Mouse (Mus musculus) small intestine, adult 2 months (tissue): Measurements from ENCODE around the gene Cic. TPM values are rescaled to one million over a fixed set of nuclear protein-coding genes. Genes with fewer than 3 reads are reported as not detected.

ENCODE experiments used
- H3K27ac ChIP-seq: fragments of 200-500 bp; 2 replicates; pipeline ENCODE4 v1.5.1; 2012; ENCODE audit warnings: low read depth, low read length, control low read depth, inconsistent platforms; ENCODE audit not compliant: insufficient read depth
- H3K27me3 ChIP-seq: fragments of 200-500 bp; 2 replicates; pipeline ENCODE4 v1.6.1; 2012; ENCODE audit warnings: mild to moderate bottlenecking, moderate library complexity, low read length, inconsistent platforms; ENCODE audit not compliant: control insufficient read depth, insufficient read depth
- H3K36me3 ChIP-seq: fragments of 200-500 bp; 2 replicates; pipeline ENCODE4 v1.6.1; 2012; ENCODE audit warnings: mild to moderate bottlenecking, low read length, control low read depth, inconsistent platforms; ENCODE audit not compliant: control insufficient read depth, insufficient read depth
- H3K4me1 ChIP-seq: fragments of 200-500 bp; 2 replicates; pipeline ENCODE4 v1.6.1; 2012; ENCODE audit warnings: low read length, inconsistent platforms, mixed read lengths; ENCODE audit not compliant: control insufficient read depth, insufficient read depth, insufficient read length
- H3K4me3 ChIP-seq: fragments of 200-500 bp; 2 replicates; pipeline ENCODE4 v1.5.1; 2012; ENCODE audit warnings: low read depth, mild to moderate bottlenecking, control low read depth, inconsistent platforms, low read length, moderate library complexity
- CTCF ChIP-seq: fragments of 200-500 bp; IDR thresholded peaks from 2 replicates; pipeline ENCODE4 v1.5.1; 2012; ENCODE audit warnings: low read depth, mild to moderate bottlenecking, control low read depth, inconsistent platforms, low read length, moderate library complexity, mixed read lengths; ENCODE audit not compliant: insufficient replicate concordance, insufficient read length; ENCODE audit errors: extremely low read depth
- POLR2A ChIP-seq: fragments of 200-500 bp; IDR thresholded peaks from 2 replicates; pipeline ENCODE4 v1.6.1; 2012; ENCODE audit warnings: low read depth, mild to moderate bottlenecking, control low read depth, inconsistent platforms, low read length, moderate library complexity
- WGBS: fragments of 180-500 bp; shearing (Covaris S2); methylation state at CpG from one replicate; pipeline ENCODE4 v1.1.7; 2018; 5-methylcytosine and 5-hydroxymethylcytosine counted together
- polyA plus RNA-seq: library from polyadenylated mRNA; depleted of rRNA; stranded (reverse); fragments of >200 nt; gene quantifications from 2 replicates; pipeline ENCODE4 v1.2.3, GENCODE M21; 2012

Cic gene
- polyA plus RNA-seq, 1 experiment, result 65.6 TPM

DNA sequence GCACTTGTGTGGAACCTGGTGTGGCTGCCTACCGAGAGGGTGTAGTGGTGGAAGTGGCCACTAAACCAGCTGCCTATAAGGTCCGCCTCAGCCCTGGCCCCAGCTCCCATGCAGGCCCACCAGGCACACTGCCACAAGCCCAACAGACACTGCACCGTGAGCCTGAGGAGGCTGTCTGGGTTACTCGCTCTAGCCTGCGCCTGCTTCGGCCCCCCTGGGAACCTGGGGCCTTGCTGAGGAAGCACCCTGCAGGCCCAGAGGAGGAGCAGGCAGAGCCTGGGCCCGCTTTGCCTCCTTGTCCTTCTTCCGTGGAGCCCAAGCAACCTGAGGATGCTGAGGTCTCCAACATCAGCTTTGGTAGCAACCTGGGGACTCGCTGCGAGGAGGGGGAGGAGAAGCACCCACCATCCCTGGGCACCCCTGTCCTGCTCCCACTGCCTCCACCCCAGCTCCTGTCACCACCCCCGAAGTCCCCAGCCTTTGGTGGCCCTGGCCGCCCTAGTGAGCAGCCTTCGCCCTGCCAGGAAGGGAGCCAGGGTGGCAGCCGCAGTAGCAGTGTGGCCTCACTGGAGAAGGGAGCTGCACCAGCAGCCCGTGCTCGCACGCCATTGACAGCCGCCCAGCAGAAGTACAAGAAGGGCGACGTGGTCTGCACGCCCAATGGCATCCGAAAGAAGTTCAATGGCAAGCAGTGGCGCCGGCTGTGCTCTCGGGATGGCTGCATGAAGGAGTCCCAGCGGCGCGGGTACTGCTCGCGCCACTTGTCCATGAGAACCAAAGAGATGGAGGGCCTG is 4.3 kb downstream of the Cic start:
- Histone ChIP-seq H3K36me3 (peaks cover 17% of the 10 kb centered on the region), H3K4me3 (no peak overlapping the region), H3K4me1 (peaks cover 23% of the 10 kb centered on the region), H3K27me3 (no peaks in the 10 kb centered on the region), H3K27ac (no peak overlapping the region)
- 96% methylated on average over 30 of the region's 30 CpGs for WGBS
- TF ChIP-seq CTCF (no peak), POLR2A (no peak)

DNA sequence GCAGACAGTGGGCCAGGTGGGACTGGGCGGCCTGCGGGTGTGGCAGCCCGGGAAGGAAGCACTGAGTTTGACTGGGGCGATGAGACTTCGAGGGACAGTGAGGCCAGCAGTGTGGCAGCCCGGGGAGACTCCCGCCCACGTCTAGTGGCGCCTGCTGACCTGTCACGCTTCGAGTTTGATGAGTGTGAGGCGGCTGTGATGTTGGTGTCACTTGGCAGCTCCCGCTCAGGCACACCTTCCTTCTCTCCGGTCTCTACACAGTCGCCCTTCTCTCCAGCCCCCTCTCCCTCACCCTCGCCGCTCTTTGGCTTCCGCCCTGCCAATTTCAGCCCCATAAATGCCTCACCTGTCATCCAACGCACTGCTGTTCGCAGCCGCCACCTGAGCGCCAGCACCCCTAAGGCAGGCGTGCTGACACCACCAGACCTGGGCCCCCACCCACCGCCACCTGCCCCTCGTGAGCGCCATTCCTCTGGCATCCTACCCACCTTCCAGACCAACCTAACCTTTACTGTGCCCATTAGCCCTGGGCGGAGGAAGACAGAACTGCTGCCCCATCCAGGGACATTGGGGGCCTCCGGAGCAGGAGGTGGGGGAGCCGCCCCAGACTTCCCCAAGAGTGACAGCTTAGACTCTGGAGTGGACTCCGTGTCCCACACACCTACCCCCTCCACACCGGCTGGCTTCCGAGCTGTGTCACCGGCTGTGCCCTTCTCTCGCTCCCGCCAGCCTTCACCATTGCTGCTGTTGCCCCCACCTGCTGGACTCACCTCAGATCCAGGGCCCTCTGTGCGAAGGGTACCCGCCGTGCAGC is 5.1 kb downstream of the Cic start:
- WGBS, result 91% methylated on average over 38 of the region's 38 CpGs
- peaks cover 24% of the 10 kb centered on the region for H3K4me1 ChIP-seq
- TF ChIP-seq CTCF (no peak), POLR2A (no peak)

DNA sequence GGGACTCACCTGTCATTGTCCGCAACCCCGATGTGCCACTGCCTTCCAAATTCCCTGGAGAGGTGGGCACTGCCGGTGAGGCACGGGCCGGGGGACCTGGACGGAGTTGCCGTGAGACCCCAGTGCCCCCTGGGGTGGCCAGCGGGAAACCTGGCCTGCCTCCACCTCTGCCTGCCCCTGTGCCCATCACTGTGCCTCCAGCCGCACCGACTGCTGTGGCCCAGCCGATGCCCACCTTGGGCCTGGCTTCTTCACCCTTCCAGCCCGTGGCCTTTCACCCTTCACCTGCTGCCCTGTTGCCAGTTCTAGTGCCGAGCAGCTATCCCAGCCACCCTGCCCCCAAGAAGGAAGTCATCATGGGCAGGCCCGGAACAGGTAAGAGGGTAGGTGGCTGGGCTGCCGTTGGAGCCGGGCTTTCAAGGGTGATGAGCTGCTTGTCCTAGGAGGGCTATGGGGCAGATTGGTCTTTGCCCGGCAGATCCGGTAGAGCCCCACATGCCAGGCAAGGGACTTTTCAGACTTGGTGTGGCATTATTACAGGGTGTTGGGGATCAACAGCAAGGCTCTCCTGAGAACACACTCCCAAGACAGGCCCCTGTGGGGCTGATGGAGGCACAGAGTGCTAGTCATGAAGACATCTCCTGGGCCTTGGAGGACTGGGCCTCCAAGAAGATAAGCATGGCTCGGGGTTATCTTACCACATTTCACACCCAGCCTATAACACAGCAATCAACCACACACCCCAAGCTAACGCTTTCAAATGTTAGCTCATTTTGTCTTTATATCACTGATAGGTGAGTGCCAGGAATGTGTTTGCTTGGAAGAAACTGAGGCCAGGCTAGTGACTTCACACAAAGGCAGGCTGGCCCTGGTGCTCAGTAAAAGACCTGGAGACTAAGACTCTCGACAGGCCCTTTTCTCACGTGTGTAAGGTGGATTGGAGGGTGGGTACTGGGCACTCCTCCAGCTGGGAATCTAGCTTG is 6.0 kb downstream of the Cic start:
- H3K27me3 ChIP-seq, result no peaks in the 10 kb centered on the region
- peaks cover 17% of the 10 kb centered on the region for H3K36me3 ChIP-seq
- no peak overlapping the region for H3K4me3 ChIP-seq
- H3K27ac ChIP-seq, result no peak overlapping the region
- no peak for TF ChIP-seq CTCF
- no peak for TF ChIP-seq POLR2A
- 81% methylated on average over 22 of the region's 22 CpGs for whole genome bisulfite sequencing
- H3K4me1 ChIP-seq, result peaks cover 25% of the 10 kb centered on the region

More for the DNA sequence above, 5.1 kb downstream of the Cic start:
- Histone ChIP-seq H3K4me3 (no peak overlapping the region), H3K27ac (no peak overlapping the region), H3K27me3 (no peaks in the 10 kb centered on the region), H3K36me3 (peaks cover 17% of the 10 kb centered on the region)

DNA sequence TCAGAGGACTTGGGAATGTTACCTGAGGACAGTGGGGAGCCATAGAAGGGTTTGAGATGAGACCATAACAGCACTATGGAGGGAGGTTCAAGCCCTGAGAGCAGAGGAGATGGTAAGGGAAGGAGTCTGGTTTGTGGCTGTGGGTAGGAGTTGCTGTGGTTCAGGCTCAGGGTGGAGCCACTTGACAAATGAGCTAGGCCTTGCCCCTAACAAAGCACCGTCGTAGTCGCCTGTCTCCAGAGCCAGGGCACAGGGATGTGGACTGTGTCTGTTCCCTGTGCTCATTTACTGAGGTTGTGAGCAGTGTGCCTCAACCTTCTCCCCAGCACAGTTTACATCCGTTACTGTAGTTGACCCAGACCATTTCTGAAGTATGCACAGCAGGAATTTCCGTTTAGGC is 7.1 kb downstream of the Cic start:
- WGBS, result 67% methylated on average over 5 of the region's 5 CpGs
- Histone ChIP-seq H3K27ac (no peak overlapping the region), H3K4me3 (no peak overlapping the region), H3K4me1 (peaks cover 27% of the 10 kb centered on the region), H3K36me3 (peaks cover 17% of the 10 kb centered on the region), H3K27me3 (no peaks in the 10 kb centered on the region)
- no peak for TF ChIP-seq POLR2A
- TF ChIP-seq CTCF, result no peak

DNA sequence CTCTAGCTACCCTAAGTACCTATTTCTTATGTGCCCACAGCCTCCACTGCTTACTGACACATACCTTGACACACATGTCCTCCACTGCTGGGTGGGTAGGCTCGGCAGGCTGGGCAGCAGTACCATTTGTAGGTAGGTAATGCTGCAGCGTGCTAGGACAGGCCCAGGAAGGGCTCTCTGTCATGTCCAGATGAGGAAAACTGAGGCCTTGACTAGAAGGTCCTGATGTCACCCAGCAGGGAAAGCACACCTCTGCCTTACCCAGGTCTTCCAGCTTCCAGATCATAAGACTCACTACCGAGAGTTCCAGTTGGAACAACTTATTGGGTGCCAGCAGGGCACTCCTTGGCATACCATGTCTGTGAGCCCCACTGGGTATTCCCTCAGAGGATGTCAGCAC is 7.5 kb downstream of the Cic start:
- no peaks in the 10 kb centered on the region for H3K27me3 ChIP-seq
- peaks cover 27% of the 10 kb centered on the region for H3K4me1 ChIP-seq
- H3K27ac ChIP-seq, result no peak overlapping the region
- TF ChIP-seq POLR2A, result no peak
- TF ChIP-seq CTCF, result no peak
- 88% methylated on average over 3 of the region's 3 CpGs for WGBS
- peaks cover 17% of the 10 kb centered on the region for H3K36me3 ChIP-seq
- H3K4me3 ChIP-seq, result no peak overlapping the region

DNA sequence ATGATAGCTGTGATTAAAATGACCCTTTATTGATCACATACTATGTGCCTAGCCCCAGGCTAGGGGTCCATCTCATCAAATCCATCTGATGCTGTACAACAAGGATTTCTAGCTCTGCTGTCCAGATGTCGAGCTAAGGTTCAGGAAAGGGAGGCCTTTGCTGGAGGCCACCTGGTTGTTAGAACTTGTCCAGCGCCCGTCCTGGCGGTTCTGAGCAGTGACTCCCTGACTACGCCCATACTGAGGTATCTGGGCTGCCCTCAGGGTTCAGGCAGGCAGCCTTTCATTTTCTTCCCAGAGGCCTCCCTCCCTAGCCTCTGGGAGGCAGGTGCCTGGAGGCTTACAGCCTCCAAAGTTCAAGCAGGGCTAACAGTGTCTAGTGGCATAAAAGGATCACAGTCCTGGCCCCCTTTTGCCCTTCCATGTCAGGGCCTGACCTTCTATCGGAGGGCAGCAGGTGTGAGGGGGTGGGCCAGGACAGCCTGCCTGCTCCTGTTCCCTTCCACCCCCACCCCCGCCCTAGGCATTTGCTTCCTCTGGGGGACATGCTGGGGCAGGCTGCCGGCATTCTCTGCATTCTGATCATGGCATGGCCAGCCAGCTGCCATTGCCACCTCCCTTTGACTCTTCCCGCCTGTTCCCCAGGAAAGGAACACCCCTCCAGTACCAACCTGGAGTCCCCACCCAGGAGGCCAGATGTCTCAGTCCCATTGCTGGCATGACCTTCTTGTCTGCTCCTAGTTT is 8.2 kb downstream of the Cic start:
- Histone ChIP-seq H3K36me3 (peaks cover 17% of the 10 kb centered on the region), H3K4me1 (peaks cover 34% of the 10 kb centered on the region), H3K27me3 (no peaks in the 10 kb centered on the region), H3K27ac (no peak overlapping the region), H3K4me3 (no peak overlapping the region)
- no peak for TF ChIP-seq POLR2A
- TF ChIP-seq CTCF, result no peak
- WGBS, result 30% methylated on average over 9 of the region's 9 CpGs
